Mouse (Mus musculus): Measurements from ENCODE around the gene Mcrip1. TPM values are rescaled to one million over a fixed set of nuclear protein-coding genes. Genes with fewer than 3 reads are reported as not detected.
"Not testable (repeated sequence)": the region's sequence is repeated elsewhere in the genome, so short reads cannot be mapped to it uniquely, and the experiment has no call there.

Gene Mcrip1
- total RNA-seq, 4 experiments from 2014 or later, result 37.5 to 41.0 (median 38.5) TPM

- DNase-seq (ENCODE audit: low spot score), result no peak
Measured at GRCm38 (mm10) chr11:120575046-120575445, 25.5 kb upstream of the Mcrip1 start.

- no peak for DNase-seq (ENCODE audit: low spot score)
Measured at GRCm38 (mm10) chr11:120574278-120574600, 24.7 kb upstream of the Mcrip1 start.

- no peak for DNase-seq (ENCODE audit: low spot score)
Measured at GRCm38 (mm10) chr11:120573585-120574277, 24.2 kb upstream of the Mcrip1 start.

GRCm38 (mm10) chr11:120572752-120573584 lies 23.4 kb upstream of the Mcrip1 start, which contains the start of gene P4hb:
Gene P4hb, minus strand, starts transcription at chr11:120573253.
- peak; percentile 100 for DNase-seq (ENCODE audit: low spot score)

GRCm38 (mm10) chr11:120572417-120572751 lies 22.9 kb upstream of the Mcrip1 start:
- no peak for DNase-seq (ENCODE audit: low spot score)

- DNase-seq (ENCODE audit: low spot score), result no peak
Measured at GRCm38 (mm10) chr11:120571754-120572416, 22.4 kb upstream of the Mcrip1 start.

GRCm38 (mm10) chr11:120571122-120571521 lies 21.6 kb upstream of the Mcrip1 start:
- DNase-seq (ENCODE audit: low spot score), result no peak

- no peak for DNase-seq (ENCODE audit: low spot score)
Measured at GRCm38 (mm10) chr11:120568324-120568723, 18.8 kb upstream of the Mcrip1 start.

- DNase-seq (ENCODE audit: low spot score), result no peak
Measured at GRCm38 (mm10) chr11:120565114-120565513, 15.6 kb upstream of the Mcrip1 start.

- DNase-seq (ENCODE audit: low spot score), result no peak
Measured at GRCm38 (mm10) chr11:120562949-120563348, 13.4 kb upstream of the Mcrip1 start.

- DNase-seq (ENCODE audit: low spot score), result no peak
Measured at GRCm38 (mm10) chr11:120560952-120561728, 11.6 kb upstream of the Mcrip1 start.

- not testable (repeated sequence) for DNase-seq (ENCODE audit: low spot score)
Measured at GRCm38 (mm10) chr11:120558843-120559242, 9.3 kb upstream of the Mcrip1 start.

GRCm38 (mm10) chr11:120555260-120555659 lies 5.7 kb upstream of the Mcrip1 start:
- no peak for DNase-seq (ENCODE audit: low spot score)

GRCm38 (mm10) chr11:120554834-120555233 lies 5.3 kb upstream of the Mcrip1 start:
- peak; percentile 62 for DNase-seq (ENCODE audit: low spot score)

- DNase-seq (ENCODE audit: low spot score), result no peak
Measured at GRCm38 (mm10) chr11:120552736-120553135, 3.2 kb upstream of the Mcrip1 start.

- DNase-seq (ENCODE audit: low spot score), result no peak
Measured at GRCm38 (mm10) chr11:120550810-120551440, 1.4 kb upstream of the Mcrip1 start, which contains the start of gene Ppp1r27. Gene Ppp1r27, minus strand, starts transcription at chr11:120551132.

GRCm38 (mm10) chr11:120549986-120550809 lies 671 bp upstream of the Mcrip1 start:
- no peak for DNase-seq (ENCODE audit: low spot score)

GRCm38 (mm10) chr11:120548786-120549167 lies 750 bp downstream of the Mcrip1 start:
- DNase-seq (ENCODE audit: low spot score), result no peak

GRCm38 (mm10) chr11:120548214-120548613 lies 1.3 kb downstream of the Mcrip1 start:
- no peak for DNase-seq (ENCODE audit: low spot score)

GRCm38 (mm10) chr11:120547469-120547868 lies 2.1 kb downstream of the Mcrip1 start:
- DNase-seq (ENCODE audit: low spot score), result no peak
